Mouse (Mus musculus): Measurements from ENCODE around the gene Ttc7b.

GRCm38 (mm10) chr12:100493211-100493610, 27.4 kb downstream of the Ttc7b start:
- TF ChIP-seq CTCF (IDR thresholded peaks at IDR 0.05) (no peak), POLR2A (IDR thresholded peaks at IDR 0.05; ENCODE audit: insufficient read depth, low read depth, low read length) (no peak)

All from heart, adult 2 months (tissue).